Mouse (Mus musculus): Measurements from ENCODE around the gene Lyrm9. TPM values are rescaled to one million over a fixed set of nuclear protein-coding genes. Genes with fewer than 3 reads are reported as not detected.

Gene Lyrm9
- total and polyA plus RNA-seq, 3 experiments = 31.6 to 48.6 TPM; not detected in 1

GRCm38 (mm10) chr11:78837989-78838388, 11.6 kb downstream of the Lyrm9 start (continued):
- TF ChIP-seq CTCF (IDR thresholded peaks at IDR 0.05 in 2 of 3, conservative IDR thresholded peaks at IDR 0.05 in 1 of 3; ENCODE audit: control insufficient read depth in 1 of 3, insufficient read depth in 1 of 3, low read depth in 2 of 3, low read length in 3 of 3, poor library complexity in 1 of 3, severe bottlenecking in 1 of 3) (peak; percentile 87 to 99 (median 90)), MAZ (IDR thresholded peaks at IDR 0.05; ENCODE audit: low read depth, low read length) (0 out of 2 replicates have a peak, but pooled peaks have one; percentile 9)

GRCm38 (mm10) chr11:78839491-78839890, 13.1 kb downstream of the Lyrm9 start:
- peaks cover 0 to 11% of the 10 kb centered on the region in 2 experiments; a peak in 2 of 4 replicates for H3K36me3 ChIP-seq (ENCODE audit: control insufficient read depth in 1 of 2, insufficient read depth in 2 of 2, low read length in 2 of 2)
- no peaks in the 10 kb centered on the region for H3K79me2 ChIP-seq (ENCODE audit: control insufficient read depth, insufficient read depth, low read length, poor library complexity)
- 0 out of 2 replicates have a peak, but pooled peaks have one; percentile 27 for TF ChIP-seq TCF12 (IDR thresholded peaks at IDR 0.05; ENCODE audit: low read depth, low read length)
- TF ChIP-seq MYC (IDR thresholded peaks at IDR 0.05; ENCODE audit: low read depth, low read length) = 0 out of 2 replicates have a peak, but pooled peaks have one; percentile 37
- peak in 1 of 2 experiments; percentile 52; a peak in 1 of 4 replicates for TF ChIP-seq EP300 (IDR thresholded peaks at IDR 0.05; ENCODE audit: low read depth in 1 of 2, low read length in 2 of 2)
- TF ChIP-seq BHLHE40 (IDR thresholded peaks at IDR 0.05; ENCODE audit: borderline replicate concordance, low read depth, low read length) = peak; percentile 61; the same call in 1 of the 2 replicates
- TF ChIP-seq ETS1 (IDR thresholded peaks at IDR 0.05; ENCODE audit: low read depth, low read length) = 0 out of 2 replicates have a peak, but pooled peaks have one; percentile 7
- peak; percentile 70 for TF ChIP-seq GATA1 (IDR thresholded peaks at IDR 0.05; ENCODE audit: low read depth, low read length)
- TF ChIP-seq MAFK (IDR thresholded peaks at IDR 0.05; ENCODE audit: borderline replicate concordance, low read depth, low read length) = no peak
- peak; percentile 41; the same call in 1 of the 2 replicates for TF ChIP-seq MXI1 (IDR thresholded peaks at IDR 0.05; ENCODE audit: low read depth, low read length)
- TF ChIP-seq POLR2AphosphoS5 (IDR thresholded peaks at IDR 0.05; ENCODE audit: borderline replicate concordance, low read depth, low read length) = peak; percentile 70; the same call in 1 of the 2 replicates
- no peak for TF ChIP-seq MAX (IDR thresholded peaks at IDR 0.05; ENCODE audit: low read length)
- 0 out of 2 replicates have a peak, but pooled peaks have one; percentile 49 for TF ChIP-seq USF1 (IDR thresholded peaks at IDR 0.05; ENCODE audit: low read depth, low read length)
- H3K4me3 ChIP-seq (ENCODE audit: control insufficient read depth in 1 of 2, insufficient read depth in 1 of 2, low read depth in 2 of 2, low read length in 2 of 2) = no peak overlapping the region
- H3K9me3 ChIP-seq (replicated peaks; ENCODE audit: insufficient read depth, low read length) = no peaks in the 10 kb centered on the region
- H3K27me3 ChIP-seq (ENCODE audit: control insufficient read depth in 1 of 2, insufficient read depth in 2 of 2, low read length in 2 of 2) = no peaks in the 10 kb centered on the region
- peak; percentile 74 for DNase-seq (ENCODE audit: low read depth, low spot score)
- H3K4me1 ChIP-seq (ENCODE audit: control insufficient read depth in 1 of 2, insufficient read depth in 2 of 2, low read length in 2 of 2) = peaks cover under 1 to 16% of the 10 kb centered on the region in 2 experiments
- H3K9ac ChIP-seq (ENCODE audit: control insufficient read depth, low read depth, low read length, poor library complexity, severe bottlenecking) = no peak overlapping the region
- H3K27ac ChIP-seq (ENCODE audit: control insufficient read depth, low read depth, low read length) = peak overlapping the region; percentile 8

GRCm38 (mm10) chr11:78840141-78840540, 13.8 kb downstream of the Lyrm9 start:
- Histone ChIP-seq H3K36me3 (ENCODE audit: control insufficient read depth in 1 of 2, insufficient read depth in 2 of 2, low read length in 2 of 2) (peaks cover 0 to 11% of the 10 kb centered on the region in 2 experiments; a peak in 2 of 4 replicates), H3K27me3 (ENCODE audit: control insufficient read depth in 1 of 2, insufficient read depth in 2 of 2, low read length in 2 of 2) (no peaks in the 10 kb centered on the region), H3K79me2 (ENCODE audit: control insufficient read depth, insufficient read depth, low read length, poor library complexity) (no peaks in the 10 kb centered on the region), H3K27ac (ENCODE audit: control insufficient read depth, low read depth, low read length) (peak overlapping the region; percentile 8; the same call in 1 of the 2 replicates), H3K9me3 (replicated peaks; ENCODE audit: insufficient read depth, low read length) (no peaks in the 10 kb centered on the region), H3K9ac (ENCODE audit: control insufficient read depth, low read depth, low read length, poor library complexity, severe bottlenecking) (no peak overlapping the region), H3K4me3 (ENCODE audit: control insufficient read depth in 1 of 2, insufficient read depth in 1 of 2, low read depth in 2 of 2, low read length in 2 of 2) (no peak overlapping the region), H3K4me1 (ENCODE audit: control insufficient read depth in 1 of 2, insufficient read depth in 2 of 2, low read length in 2 of 2) (peaks cover 0 to 15% of the 10 kb centered on the region in 2 experiments)
- peak; percentile 64 for DNase-seq (ENCODE audit: low read depth, low spot score)
- no peak for TF ChIP-seq SIN3A (IDR thresholded peaks at IDR 0.05; ENCODE audit: low read length)
- no peak for TF ChIP-seq POLR2AphosphoS2 (IDR thresholded peaks at IDR 0.05; ENCODE audit: low read length)
- peak; percentile 33; the same call in 1 of the 2 replicates for TF ChIP-seq USF1 (IDR thresholded peaks at IDR 0.05; ENCODE audit: low read depth, low read length)
- TF ChIP-seq TCF12 (IDR thresholded peaks at IDR 0.05; ENCODE audit: low read depth, low read length) = peak; percentile 72
- TF ChIP-seq CTCF (IDR thresholded peaks at IDR 0.05 in 2 of 3, conservative IDR thresholded peaks at IDR 0.05 in 1 of 3; ENCODE audit: control insufficient read depth in 1 of 3, insufficient read depth in 1 of 3, low read depth in 2 of 3, low read length in 3 of 3, poor library complexity in 1 of 3, severe bottlenecking in 1 of 3) = no peak
- no peak for TF ChIP-seq BHLHE40 (IDR thresholded peaks at IDR 0.05; ENCODE audit: borderline replicate concordance, low read depth, low read length)
- 0 out of 2 replicates have a peak, but pooled peaks have one; percentile 12 for TF ChIP-seq ETS1 (IDR thresholded peaks at IDR 0.05; ENCODE audit: low read depth, low read length)
- peak; percentile 49; the same call in 1 of the 2 replicates for TF ChIP-seq GATA1 (IDR thresholded peaks at IDR 0.05; ENCODE audit: low read depth, low read length)
- TF ChIP-seq EP300 (IDR thresholded peaks at IDR 0.05; ENCODE audit: low read depth in 1 of 2, low read length in 2 of 2) = peak; percentile 12 to 23; a peak in 1 of 4 replicates
